Comparison of ENCODE assay signal across 24 mouse cellular contexts in genomic region chr15:78256602-78257259, GRCm38 (mm10). TPM values are rescaled to one million over a fixed set of nuclear protein-coding genes. Genes with fewer than 3 reads are reported as not detected.
DNase-seq lines count a peak whose midpoint lies in the region; ATAC-seq and TF ChIP-seq lines count a peak whose summit lies in the region.
"Not testable (repeated sequence)": the region's sequence is repeated elsewhere in the genome, so short reads cannot be mapped to it uniquely, and the experiment has no call there.
"Had no signal": no experiment of that assay in that cellular context is flagged by ENCODE, and none has a peak within 500 bp of the region (broad histone marks: within the 10 kb centered on the region; RNA-seq: fewer than 3 reads in every experiment).

No protein-coding gene starts in this region.

- H3K9ac ChIP-seq in CH12.LX (ENCODE audit: insufficient read depth, low read depth); liver, embryonic 11.5 days (ENCODE audit: low read depth, low read length); liver, embryonic 15.5 days; liver, postnatal 0 days (replicated peaks): not testable (repeated sequence)
- H3K9ac ChIP-seq in midbrain, embryonic 16.5 days (ENCODE audit: low read depth, low read length) = 0 out of 2 replicates have a peak overlapping the region, but pooled peaks have one; percentile 20

- in situ Hi-C loops in CH12.LX (cut with MboI; ENCODE audit: low pct_ligation_motif_present, low pct_unique_long_range_greater_than_20kb, low sequenced_read_pairs) = loop anchor here (5.0 kb wide), 1 partner anchor 76 kb away; no protein-coding TSS in a partner anchor

- not testable (repeated sequence) for TF ChIP-seq EP300 in CH12.LX (IDR thresholded peaks at IDR 0.05; ENCODE audit: low read length); liver, postnatal 0 days (IDR thresholded peaks at IDR 0.05; ENCODE audit: low read depth)

- ATAC-seq in liver, embryonic 11.5 days (replicated peaks; ENCODE audit: low FRiP score); liver, embryonic 15.5 days (ENCODE audit: insufficient read depth); liver, postnatal 0 days; midbrain, embryonic 16.5 days: not testable (repeated sequence)

- not testable (repeated sequence) for TF ChIP-seq CTCF in CH12.LX (conservative IDR thresholded peaks at IDR 0.05 in 1 of 2, IDR thresholded peaks at IDR 0.05 in 1 of 2; ENCODE audit: low read depth in 2 of 2, low read length in 2 of 2); bone marrow, adult 2 months (IDR thresholded peaks at IDR 0.05; ENCODE audit: control insufficient read depth, insufficient read depth, low read length); liver, postnatal 0 days (IDR thresholded peaks at IDR 0.05; ENCODE audit: low read depth); spleen, adult 2 months (IDR thresholded peaks at IDR 0.05; ENCODE audit: extremely low read depth, insufficient read depth, insufficient read length, insufficient replicate concordance)

- dilution Hi-C loops in CH12.LX (cut with MboI; ENCODE audit: extremely low pct_ligation_motif_present, extremely low pct_unique_long_range_greater_than_20kb, low sequenced_read_pairs) = not testable (repeated sequence)

- not testable (repeated sequence) for TF ChIP-seq RAD21 in CH12.LX (IDR thresholded peaks at IDR 0.05; ENCODE audit: low read depth, low read length)

- H3K4me1 ChIP-seq in CH12.LX (ENCODE audit: control insufficient read depth in 1 of 2, insufficient read depth in 2 of 2) = peaks cover 10 to 47% of the 10 kb centered on the region in 2 experiments
- not testable (repeated sequence) for H3K4me1 ChIP-seq in bone marrow, adult 2 months (ENCODE audit: control insufficient read depth, insufficient read depth, low read length); brown adipose tissue, adult 24 weeks (ENCODE audit: control insufficient read depth, insufficient read depth, insufficient read length, low read length); midbrain, embryonic 16.5 days (ENCODE audit: control insufficient read depth, insufficient read depth, low read length); spleen, adult 2 months (ENCODE audit: control insufficient read depth, insufficient read depth, insufficient read length)
- H3K4me1 ChIP-seq in liver, embryonic 11.5 days (replicated peaks; ENCODE audit: control insufficient read depth, insufficient read depth, low read length) = peaks cover 13% of the 10 kb centered on the region
- peaks cover 43% of the 10 kb centered on the region for H3K4me1 ChIP-seq in liver, embryonic 15.5 days (replicated peaks)
- peaks cover 15% of the 10 kb centered on the region for H3K4me1 ChIP-seq in liver, postnatal 0 days (ENCODE audit: insufficient read depth)

- peaks cover 86 to 89% of the 10 kb centered on the region in 2 experiments for H3K36me3 ChIP-seq in CH12.LX (replicated peaks in 1 of 2; ENCODE audit: control insufficient read depth in 1 of 2, insufficient read depth in 1 of 2, low read length in 1 of 2)
- H3K36me3 ChIP-seq in liver, embryonic 11.5 days (ENCODE audit: control insufficient read depth, insufficient read depth, low read length); liver, embryonic 15.5 days (replicated peaks); liver, postnatal 0 days (replicated peaks; ENCODE audit: insufficient read depth, low read length); midbrain, embryonic 16.5 days (ENCODE audit: control insufficient read depth, insufficient read depth, low read length): not testable (repeated sequence)
- H3K36me3 ChIP-seq in spleen, adult 2 months (ENCODE audit: control insufficient read depth, insufficient read depth, low read length) = peaks cover 38% of the 10 kb centered on the region

- H3K4me3 ChIP-seq in CH12.LX (replicated peaks in 1 of 3; ENCODE audit: low read depth in 2 of 3, low read length in 2 of 3, poor library complexity in 1 of 3); bone marrow, adult 2 months (replicated peaks; ENCODE audit: control insufficient read depth, low read depth, low read length); brown adipose tissue, adult 24 weeks (ENCODE audit: insufficient read depth, low read depth, low read length); liver, embryonic 11.5 days (ENCODE audit: low read depth, low read length); liver, embryonic 15.5 days (replicated peaks); liver, postnatal 0 days (ENCODE audit: low read depth, low read length); midbrain, embryonic 16.5 days (ENCODE audit: low read depth, low read length); spleen, adult 2 months (ENCODE audit: extremely low read depth, insufficient read depth, insufficient read length): not testable (repeated sequence)

- H3K9me3 ChIP-seq in CH12.LX (replicated peaks; ENCODE audit: low read length); liver, embryonic 11.5 days (ENCODE audit: control insufficient read depth, low read length); liver, embryonic 15.5 days (replicated peaks); liver, postnatal 0 days (ENCODE audit: low read length); midbrain, embryonic 16.5 days (replicated peaks; ENCODE audit: control insufficient read depth, low read length, poor library complexity, severe bottlenecking): not testable (repeated sequence)

- not testable (repeated sequence) for H3K27me3 ChIP-seq in CH12.LX (replicated peaks); liver, embryonic 11.5 days (replicated peaks; ENCODE audit: control insufficient read depth, insufficient read depth, low read length); liver, embryonic 15.5 days; liver, postnatal 0 days (ENCODE audit: insufficient read depth, low read length); midbrain, embryonic 16.5 days (ENCODE audit: control insufficient read depth, insufficient read depth, low read depth, low read length); spleen, adult 2 months (ENCODE audit: control insufficient read depth, insufficient read depth, low read length)

- not testable (repeated sequence) for TF ChIP-seq POLR2A in CH12.LX (IDR thresholded peaks at IDR 0.05; ENCODE audit: low read depth, low read length); bone marrow, adult 2 months (IDR thresholded peaks at IDR 0.05; ENCODE audit: borderline replicate concordance, control insufficient read depth, low read depth, low read length); spleen, adult 2 months (IDR thresholded peaks at IDR 0.05; ENCODE audit: low read depth, low read length)

- H3K79me2 ChIP-seq in CH12.LX (replicated peaks; ENCODE audit: control insufficient read depth, extremely low read depth, insufficient read depth, poor library complexity, severe bottlenecking) = not testable (repeated sequence)

- not testable (repeated sequence) for H3K4me2 ChIP-seq in CH12.LX (ENCODE audit: insufficient read depth, low read depth, poor library complexity, severe bottlenecking); liver, embryonic 11.5 days; liver, embryonic 15.5 days; liver, postnatal 0 days (ENCODE audit: low read depth, low read length); midbrain, embryonic 16.5 days (ENCODE audit: low read length)

- DNase-seq in CH12.LX (ENCODE audit: extremely low read depth); liver, embryonic 11.5 days (ENCODE audit: low spot score); liver, postnatal 0 days; spleen, adult 2 months (ENCODE audit: low read depth in 1 of 2, low spot score in 2 of 2): not testable (repeated sequence)

- peak overlapping the region; percentile 57; the same call in 1 of the 2 replicates for H3K27ac ChIP-seq in CH12.LX (ENCODE audit: insufficient read depth, low read depth)
- H3K27ac ChIP-seq in bone marrow, adult 2 months (ENCODE audit: control insufficient read depth, insufficient read depth, low read depth, low read length, poor library complexity) = peak overlapping the region; percentile 92
- H3K27ac ChIP-seq in brown adipose tissue, adult 24 weeks (replicated peaks; ENCODE audit: low read depth, low read length) = 0 out of 2 replicates have a peak overlapping the region, but pooled peaks have one; percentile 15
- 0 out of 2 replicates have a peak overlapping the region, but pooled peaks have one; percentile 43 for H3K27ac ChIP-seq in liver, embryonic 11.5 days (ENCODE audit: low read depth, low read length)
- H3K27ac ChIP-seq in liver, embryonic 15.5 days (replicated peaks) = peak overlapping the region; percentile 78
- H3K27ac ChIP-seq in liver, postnatal 0 days (ENCODE audit: low read depth) = peak overlapping the region; percentile 87
- not testable (repeated sequence) for H3K27ac ChIP-seq in midbrain, embryonic 16.5 days (ENCODE audit: low read length)
- peak overlapping the region; percentile 30; the same call in 1 of the 2 replicates for H3K27ac ChIP-seq in spleen, adult 2 months (ENCODE audit: insufficient read depth, low read length)

RNA-seq across cellular contexts. Expression of gene Ncf4, which starts 12.1 kb away (rescaled TPM):
- total RNA-seq in CH12.LX (2012; rRNA removed) (213 and 339 TPM in 2 replicates), CH12.LX (2014; rRNA removed) (177 and 188 TPM in 2 replicates)
- polyA plus RNA-seq in CH12.LX (2012; ENCODE audit: insufficient read length, low read depth) = 118 and 145 TPM in 2 replicates
- 131 and 294 TPM in 2 replicates for polyA plus RNA-seq in bone marrow, adult 2 months (2011; ENCODE audit: insufficient read depth, insufficient read length, low replicate concordance, missing spikeins)
- 3.3 and 3.5 TPM in 2 replicates for polyA plus RNA-seq in brown adipose tissue, adult 24 weeks (2012; ENCODE audit: insufficient read depth, insufficient read length, missing spikeins)
- 18.8 and 19.8 TPM in 2 replicates for polyA plus RNA-seq in liver, embryonic 11.5 days (2014; fragmentation: Nextera tagmentation; extraction: Ambion mirVana)
- 46.6 and 47.6 TPM in 2 replicates for polyA plus RNA-seq in liver, embryonic 15.5 days (2015; fragmentation: Nextera tagmentation; extraction: Ambion mirVana)
- 55.5 and 56.7 TPM in 2 replicates for polyA plus RNA-seq in liver, postnatal 0 days (2015; fragmentation: Nextera tagmentation; extraction: Ambion mirVana)
- polyA plus RNA-seq in midbrain, embryonic 16.5 days (2015; fragmentation: Nextera tagmentation; extraction: Ambion mirVana) = 0.54 and 1.6 TPM in 2 replicates
- polyA plus RNA-seq in spleen, adult 2 months (2012; rRNA removed) = 122 and 137 TPM in 2 replicates

RNA-seq across cellular contexts. Expression of gene Csf2rb2, which starts 48.8 kb away (rescaled TPM):
- total RNA-seq in CH12.LX (2012; rRNA removed) (15.6 and 21.6 TPM in 2 replicates), CH12.LX (2014; rRNA removed) (9.9 and 14.8 TPM in 2 replicates)
- 56.5 and 56.6 TPM in 2 replicates for polyA plus RNA-seq in CH12.LX (2012; ENCODE audit: insufficient read length, low read depth)
- 1.6 and 5.3 TPM in 2 replicates for polyA plus RNA-seq in bone marrow, adult 2 months (2011; ENCODE audit: insufficient read depth, insufficient read length, low replicate concordance, missing spikeins)
- polyA plus RNA-seq in brown adipose tissue, adult 24 weeks (2012; ENCODE audit: insufficient read depth, insufficient read length, missing spikeins) = 0.67 and 2.0 TPM in 2 replicates
- polyA plus RNA-seq in liver, embryonic 11.5 days (2014; fragmentation: Nextera tagmentation; extraction: Ambion mirVana) = 1.5 and 1.8 TPM in 2 replicates
- 1.4 and 1.5 TPM in 2 replicates for polyA plus RNA-seq in liver, embryonic 15.5 days (2015; fragmentation: Nextera tagmentation; extraction: Ambion mirVana)
- polyA plus RNA-seq in liver, postnatal 0 days (2015; fragmentation: Nextera tagmentation; extraction: Ambion mirVana) = 2.2 and 2.6 TPM in 2 replicates
- polyA plus RNA-seq in midbrain, embryonic 16.5 days (2015; fragmentation: Nextera tagmentation; extraction: Ambion mirVana) = 0.08 and 0.11 TPM in 2 replicates
- 14.4 and 16.4 TPM in 2 replicates for polyA plus RNA-seq in spleen, adult 2 months (2012; rRNA removed)
- polyA plus RNA-seq: activated CD4-positive, CD25-positive, alpha-beta regulatory T cell, adult 4 months; forebrain, embryonic 14.5 days had no signal

RNA-seq across cellular contexts. Expression of gene Pvalb, which starts 50.5 kb away (rescaled TPM):
- total RNA-seq in CH12.LX (2012; rRNA removed) (11.8 and 12.8 TPM in 2 replicates), CH12.LX (2014; rRNA removed) (10.0 and 11.4 TPM in 2 replicates)
- 16.4 and 21.0 TPM in 2 replicates for polyA plus RNA-seq in CH12.LX (2012; ENCODE audit: insufficient read length, low read depth)
- polyA plus RNA-seq in bone marrow, adult 2 months (2011; ENCODE audit: insufficient read depth, insufficient read length, low replicate concordance, missing spikeins) = 2.0 and 11.3 TPM in 2 replicates
- polyA plus RNA-seq in brown adipose tissue, adult 24 weeks (2012; ENCODE audit: insufficient read depth, insufficient read length, missing spikeins) = 171 and 312 TPM in 2 replicates
- polyA plus RNA-seq in liver, embryonic 11.5 days (2014; fragmentation: Nextera tagmentation; extraction: Ambion mirVana) = not detected in 2 replicates
- not detected in 2 replicates for polyA plus RNA-seq in liver, embryonic 15.5 days (2015; fragmentation: Nextera tagmentation; extraction: Ambion mirVana)
- polyA plus RNA-seq in liver, postnatal 0 days (2015; fragmentation: Nextera tagmentation; extraction: Ambion mirVana) = 2.4 TPM in 1 of 2 replicates, not detected in the other
- polyA plus RNA-seq in midbrain, embryonic 16.5 days (2015; fragmentation: Nextera tagmentation; extraction: Ambion mirVana) = 1.3 and 1.8 TPM in 2 replicates
- not detected in 2 replicates for polyA plus RNA-seq in spleen, adult 2 months (2012; rRNA removed)
- total RNA-seq: adrenal gland, adult 8-10 months; adrenal gland, postnatal 14 days; adrenal gland, postnatal 36 days; common myeloid progenitor, adult 5-6 weeks; ES-E14 had no signal
- polyA plus RNA-seq: activated CD4-positive, CD25-positive, alpha-beta regulatory T cell, adult 4 months; CD4-positive, CD25-positive, alpha-beta regulatory T cell, adult 4 months; embryonic facial prominence, embryonic 11.5 days; embryonic facial prominence, embryonic 13.5 days; embryonic facial prominence, embryonic 15.5 days; erythroblast, embryonic 14.5 days; forebrain, embryonic 10.5 days; forebrain, embryonic 12.5 days; forebrain, embryonic 16.5 days; Patski had no signal
